Mouse (Mus musculus) CH12F3 (cell line): ENCODE measurements around the gene Olfr692.
"Not testable (repeated sequence)": the region's sequence is repeated elsewhere in the genome, so short reads cannot be mapped to it uniquely, and the experiment has no call there.

Experiments
- in situ Hi-C: fragments of 300-500 bp; cut with MboI; formaldehyde crosslinking; loops from 2 replicates; pipeline ENCODE4 v1.14.3; 2020; ENCODE audit warnings: low sequenced_read_pairs

Olfr692 gene

GRCm38 (mm10) chr7:105399935-105400624 lies 32.0 kb downstream of the Olfr692 start, which contains the start of gene Fam160a2:
Fam160a2 (minus strand) TSS chr7:105400054.
- in situ Hi-C loops, result no loop called here

- in situ Hi-C loops, result no loop called here
Observed at GRCm38 (mm10) chr7:105404268-105404667, 36.2 kb downstream of the Olfr692 start, which contains the start of gene Cnga4. Cnga4 (plus strand) TSS chr7:105404568.

GRCm38 (mm10) chr7:105406322-105406721 lies 38.3 kb downstream of the Olfr692 start:
- in situ Hi-C loops, result no loop called here

- in situ Hi-C loops, result not testable (repeated sequence)
Observed at GRCm38 (mm10) chr7:105411874-105412632, 44.0 kb downstream of the Olfr692 start.

GRCm38 (mm10) chr7:105414385-105414784 lies 46.4 kb downstream of the Olfr692 start:
- in situ Hi-C loops, result no loop called here

GRCm38 (mm10) chr7:105416529-105416928 lies 48.5 kb downstream of the Olfr692 start:
- in situ Hi-C loops, result no loop called here

GRCm38 (mm10) chr7:105418106-105418505 lies 50.1 kb downstream of the Olfr692 start:
- in situ Hi-C loops, result no loop called here
